Mouse (Mus musculus) MEL (cell line): Measurements from ENCODE around the gene Atp8b5.

Experiments
- CHD1 ChIP-seq: IDR thresholded peaks from 2 replicates; pipeline ENCODE4 v1.6.1; 2012; ENCODE audit warnings: low read depth, mild to moderate bottlenecking, inconsistent platforms, low read length, improper control_type of control experiment
- CTCF ChIP-seq, 3 experiments: IDR thresholded peaks in 2 of 3; conservative IDR thresholded peaks in 1 of 3; 2 replicates each; pipeline ENCODE4 v1.5.1; 2011 to 2012; ENCODE audit warnings: low read length in 3 of 3, low read depth in 2 of 3, mild to moderate bottlenecking in 2 of 3, improper control_type of control experiment in 1 of 3, inconsistent platforms in 1 of 3, mixed read lengths in 1 of 3, moderate library complexity in 1 of 3; ENCODE audit not compliant: control insufficient read depth in 1 of 3, insufficient read depth in 1 of 3, poor library complexity in 1 of 3, severe bottlenecking in 1 of 3

- no peak for TF ChIP-seq CHD1
- no peak for TF ChIP-seq CTCF (IDR thresholded peaks at IDR 0.05 in 2 of 3, conservative IDR thresholded peaks at IDR 0.05 in 1 of 3; ENCODE audit: control insufficient read depth in 1 of 3, insufficient read depth in 1 of 3, low read depth in 2 of 3, low read length in 3 of 3, poor library complexity in 1 of 3, severe bottlenecking in 1 of 3)
Measured at GRCm38 (mm10) chr4:43248026-43248425, 18.9 kb upstream of the Atp8b5 start.
